Mouse (Mus musculus) forebrain, embryonic 13.5 days (tissue): ENCODE data around the gene Rftn2. TPM values are rescaled to one million over a fixed set of nuclear protein-coding genes. Genes with fewer than 3 reads are reported as not detected.

Experiments
- ATAC-seq: fragments of 200-750 bp; cut with Nextera tagmentation; 2 replicates; pipeline ENCODE4 v1.8.0; 2017
- H3K27ac ChIP-seq: fragments of 300-500 bp; sonication (generic); 2 replicates; pipeline ENCODE4 v1.5.1; 2015; ENCODE audit warnings: inconsistent platforms, mild to moderate bottlenecking, moderate library complexity
- H3K27me3 ChIP-seq: fragments of 300-500 bp; sonication (generic); 2 replicates; pipeline ENCODE4 v1.6.1; 2015; ENCODE audit warnings: mild to moderate bottlenecking, inconsistent platforms
- H3K36me3 ChIP-seq: fragments of 300-500 bp; sonication (generic); 2 replicates; pipeline ENCODE4 v1.6.1; 2015; ENCODE audit warnings: mild to moderate bottlenecking, inconsistent platforms; ENCODE audit not compliant: poor library complexity, severe bottlenecking
- H3K4me1 ChIP-seq: fragments of 300-500 bp; sonication (generic); 2 replicates; pipeline ENCODE4 v1.6.1; 2015; ENCODE audit warnings: inconsistent platforms
- H3K4me2 ChIP-seq: fragments of 300-500 bp; sonication (generic); 2 replicates; pipeline ENCODE4 v1.6.1; 2015; ENCODE audit warnings: inconsistent platforms, mild to moderate bottlenecking, moderate library complexity
- H3K4me3 ChIP-seq: fragments of 300-500 bp; sonication (generic); 2 replicates; pipeline ENCODE4 v1.5.1; 2015; ENCODE audit warnings: mild to moderate bottlenecking, inconsistent platforms
- H3K9ac ChIP-seq: fragments of 300-500 bp; sonication (generic); 2 replicates; pipeline ENCODE4 v1.6.1; 2015; ENCODE audit warnings: mild to moderate bottlenecking, inconsistent platforms
- H3K9me3 ChIP-seq: fragments of 300-500 bp; sonication (generic); replicated peaks from 2 replicates; pipeline ENCODE4 v1.6.1; 2016; ENCODE audit warnings: inconsistent platforms
- WGBS: fragments of 180-500 bp; shearing (Covaris S2); methylation state at CpG from one replicate; pipeline ENCODE4 v1.1.7; 2015; 5-methylcytosine and 5-hydroxymethylcytosine counted together
- polyA plus RNA-seq: library from polyadenylated mRNA; unstranded; fragments of >200 nt; fragmentation: Nextera tagmentation; extraction: Ambion mirVana; gene quantifications from 2 replicates; pipeline ENCODE4 v1.2.1, GENCODE M21; 2015

The Rftn2 gene
- polyA plus RNA-seq, 1 experiment from 2014 or later, result 11.1 TPM

DNA sequence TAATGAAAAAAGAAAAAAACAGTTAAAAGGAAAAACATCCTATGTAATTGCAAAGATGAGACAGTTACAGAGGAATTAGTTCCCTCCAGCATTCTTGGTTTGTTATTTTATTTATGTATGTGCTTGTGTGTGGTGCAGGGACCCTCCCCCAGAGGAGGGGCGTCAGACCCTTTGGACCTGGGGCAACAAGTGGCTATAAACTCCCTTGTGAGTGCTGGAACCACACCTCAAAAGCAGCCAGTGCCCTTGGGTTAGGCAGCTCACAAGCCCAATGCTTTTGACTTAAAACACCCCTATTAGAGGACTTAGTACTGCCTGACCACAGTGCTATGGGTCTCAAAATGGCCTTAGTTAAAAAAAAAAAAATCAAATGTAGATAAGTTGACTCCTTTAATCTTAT lies 794 bp upstream of the Rftn2 start:
- H3K4me2 ChIP-seq, result 0 out of 2 replicates have a peak overlapping the region, but pooled peaks have one; percentile 7
- H3K4me1 ChIP-seq, result peaks cover 29% of the 10 kb centered on the region
- no peak for ATAC-seq
- no peaks in the 10 kb centered on the region for H3K36me3 ChIP-seq
- no peak overlapping the region for H3K4me3 ChIP-seq
- no peak overlapping the region for H3K9ac ChIP-seq
- no peaks in the 10 kb centered on the region for H3K27me3 ChIP-seq
- WGBS, result 47% methylated on average over 1 of the region's 1 CpGs
- no peaks in the 10 kb centered on the region for H3K9me3 ChIP-seq
- H3K27ac ChIP-seq, result no peak overlapping the region

DNA sequence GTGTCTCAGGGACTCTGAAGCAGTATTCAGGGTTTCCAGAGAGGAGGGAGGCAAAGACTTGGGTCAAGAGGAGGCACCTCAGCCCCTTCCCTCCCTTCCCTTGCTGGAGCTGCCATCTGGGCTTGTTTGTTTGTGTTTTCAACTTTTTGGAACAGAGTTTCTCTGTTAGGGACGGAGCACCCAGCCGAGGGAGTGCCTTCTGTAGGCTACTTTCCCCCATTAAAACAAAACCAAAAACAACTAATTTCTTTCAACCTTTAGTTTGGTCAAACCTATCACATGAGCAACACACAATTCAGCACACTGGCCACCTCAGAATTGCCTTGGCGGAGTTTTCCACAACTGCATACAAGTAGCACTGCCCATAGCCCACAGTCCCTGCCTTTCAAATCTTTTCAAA lies 1.2 kb downstream of the Rftn2 start:
- Histone ChIP-seq H3K27ac (peak overlapping the region; percentile 35), H3K27me3 (no peaks in the 10 kb centered on the region), H3K36me3 (no peaks in the 10 kb centered on the region), H3K4me3 (peak overlapping the region; percentile 48), H3K4me2 (peak overlapping the region; percentile 68), H3K4me1 (peaks cover 44% of the 10 kb centered on the region), H3K9ac (peak overlapping the region; percentile 54), H3K9me3 (no peaks in the 10 kb centered on the region)
- peak; percentile 43; the same call in 1 of the 2 replicates for ATAC-seq
- WGBS, result 15% methylated on average over 3 of the region's 3 CpGs

DNA sequence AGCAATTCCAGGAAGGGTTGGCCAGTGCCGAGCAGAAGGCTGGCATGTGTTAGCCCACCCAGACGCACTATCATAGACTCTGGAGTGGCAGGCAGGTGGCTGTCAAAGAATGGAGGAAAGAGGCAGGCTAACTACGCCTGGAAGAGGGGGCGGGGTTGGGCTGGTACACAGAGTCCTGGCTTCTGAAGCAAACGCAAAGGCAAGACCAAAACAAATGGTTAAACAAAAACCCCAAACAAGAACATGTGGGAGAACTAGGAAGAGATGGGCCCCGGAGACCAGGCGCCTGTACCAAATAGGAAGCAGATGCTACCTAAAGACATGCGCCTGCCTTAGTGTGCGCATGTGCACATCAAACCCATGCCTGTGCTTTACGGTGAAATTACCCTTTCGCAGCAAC lies 2.5 kb downstream of the Rftn2 start:
- peak; percentile 83 for ATAC-seq
- H3K4me2 ChIP-seq, result peak overlapping the region; percentile 68
- H3K9me3 ChIP-seq, result no peaks in the 10 kb centered on the region
- no peak overlapping the region for H3K4me3 ChIP-seq
- H3K36me3 ChIP-seq, result no peaks in the 10 kb centered on the region
- H3K9ac ChIP-seq, result no peak overlapping the region
- WGBS, result 52% methylated on average over 11 of the region's 11 CpGs
- H3K27me3 ChIP-seq, result no peaks in the 10 kb centered on the region
- peak overlapping the region; percentile 44; the same call in 1 of the 2 replicates for H3K27ac ChIP-seq
- H3K4me1 ChIP-seq, result peaks cover 44% of the 10 kb centered on the region

DNA sequence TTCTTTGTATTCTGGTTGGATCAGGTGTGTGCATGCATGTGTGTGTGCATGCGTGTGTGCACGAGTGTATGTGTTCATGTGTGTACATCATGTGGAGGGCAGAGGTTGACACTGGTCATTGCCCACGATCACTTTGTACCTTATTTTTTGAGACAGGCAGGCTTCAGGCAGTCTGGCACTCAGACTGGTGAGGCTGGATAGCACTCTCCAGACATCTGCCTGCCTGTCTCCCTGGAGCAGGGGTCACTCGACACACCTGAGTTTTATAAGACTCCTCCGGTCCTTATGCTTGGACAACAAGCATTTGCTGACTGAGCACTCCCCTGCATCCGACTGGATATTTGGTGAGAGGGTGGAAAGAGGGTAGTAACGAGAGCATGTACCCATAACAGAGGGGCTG lies 3.6 kb downstream of the Rftn2 start:
- H3K9me3 ChIP-seq, result no peaks in the 10 kb centered on the region
- no peak overlapping the region for H3K4me3 ChIP-seq
- H3K4me1 ChIP-seq, result peaks cover 44% of the 10 kb centered on the region
- H3K27ac ChIP-seq, result no peak overlapping the region
- H3K36me3 ChIP-seq, result no peaks in the 10 kb centered on the region
- 89% methylated on average over 7 of the region's 7 CpGs for WGBS
- ATAC-seq, result no peak
- no peak overlapping the region for H3K4me2 ChIP-seq
- no peak overlapping the region for H3K9ac ChIP-seq
- H3K27me3 ChIP-seq, result no peaks in the 10 kb centered on the region

DNA sequence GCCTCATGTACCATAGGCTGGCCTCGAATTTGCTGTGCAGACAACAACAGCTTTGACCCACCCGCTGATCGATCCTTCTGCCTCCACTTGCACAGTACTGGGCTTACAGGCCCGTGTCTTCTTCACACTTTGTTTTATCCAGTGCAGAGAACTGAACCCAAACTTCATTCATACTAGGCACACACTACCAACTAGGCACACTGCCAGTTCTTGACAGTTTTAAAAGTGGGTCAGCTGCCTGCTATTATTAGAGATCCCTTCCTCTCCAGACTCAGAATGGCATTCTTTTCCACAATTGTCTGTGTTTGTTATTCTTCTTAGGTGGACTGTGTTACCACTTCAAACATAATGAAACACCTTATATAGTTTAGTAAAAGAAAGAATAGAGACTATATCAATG lies 5.2 kb downstream of the Rftn2 start:
- H3K4me1 ChIP-seq, result peaks cover 48% of the 10 kb centered on the region
- no peak overlapping the region for H3K4me3 ChIP-seq
- H3K4me2 ChIP-seq, result no peak overlapping the region
- no peak for ATAC-seq
- H3K36me3 ChIP-seq, result no peaks in the 10 kb centered on the region
- H3K27me3 ChIP-seq, result no peaks in the 10 kb centered on the region
- H3K27ac ChIP-seq, result no peak overlapping the region
- no peaks in the 10 kb centered on the region for H3K9me3 ChIP-seq
- 61% methylated on average over 4 of the region's 4 CpGs for WGBS
- H3K9ac ChIP-seq, result no peak overlapping the region

DNA sequence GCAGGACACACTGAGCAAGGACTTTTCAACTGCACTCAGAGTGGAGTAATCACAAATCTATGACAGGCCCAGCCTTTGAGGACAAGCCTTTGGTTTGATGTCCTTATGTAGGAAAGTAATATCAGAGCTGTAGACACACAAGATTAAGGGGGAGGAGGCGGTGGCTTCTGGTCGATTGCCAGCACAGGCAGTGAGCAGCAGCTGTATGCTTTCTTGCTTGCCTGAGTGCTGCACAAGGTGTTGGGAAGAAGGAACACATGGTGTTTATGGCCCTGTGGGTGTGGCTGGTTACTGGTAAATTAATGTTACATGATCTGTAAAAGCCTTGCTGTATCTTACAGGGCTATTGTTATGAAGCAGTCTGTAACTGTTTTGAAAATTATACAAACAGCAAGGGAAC lies 9.4 kb downstream of the Rftn2 start:
- Histone ChIP-seq H3K4me1 (peaks cover 22% of the 10 kb centered on the region), H3K27me3 (no peaks in the 10 kb centered on the region), H3K4me3 (no peak overlapping the region), H3K36me3 (no peaks in the 10 kb centered on the region), H3K9ac (no peak overlapping the region), H3K9me3 (no peaks in the 10 kb centered on the region), H3K4me2 (no peak overlapping the region), H3K27ac (no peak overlapping the region)
- no peak for ATAC-seq
- 72% methylated on average over 2 of the region's 2 CpGs for WGBS

DNA sequence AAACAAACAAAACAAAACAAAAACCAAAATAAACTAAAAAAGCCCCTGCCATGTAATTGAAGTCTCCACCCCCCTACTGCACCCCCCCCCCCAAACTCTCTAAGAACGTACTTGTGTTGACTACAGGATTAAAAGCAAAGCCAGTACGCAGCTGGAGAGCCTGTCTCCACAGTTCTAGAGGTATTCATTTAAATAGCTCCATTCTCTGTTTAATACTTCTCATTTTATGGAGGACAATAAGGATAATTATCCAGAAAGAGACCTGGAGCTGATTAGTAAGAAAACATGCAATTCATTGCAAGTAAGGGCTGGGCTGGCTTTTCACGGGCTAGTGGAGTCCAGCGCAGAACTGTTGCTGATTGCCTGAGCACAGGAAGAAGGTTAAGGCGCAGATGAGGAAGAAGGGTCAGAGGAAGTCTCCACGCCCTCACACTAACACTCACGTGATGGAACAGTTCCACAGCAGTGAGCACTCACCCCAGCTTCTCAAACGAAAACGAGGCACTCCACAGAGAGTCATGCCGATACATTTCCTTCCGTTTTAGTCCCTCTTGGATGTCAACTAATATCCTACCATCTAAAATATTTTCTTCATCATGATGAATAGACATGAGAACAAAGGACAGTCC lies 11.3 kb downstream of the Rftn2 start:
- Histone ChIP-seq H3K27ac (no peak overlapping the region), H3K4me3 (no peak overlapping the region), H3K27me3 (no peaks in the 10 kb centered on the region), H3K9ac (no peak overlapping the region), H3K9me3 (no peaks in the 10 kb centered on the region), H3K36me3 (no peaks in the 10 kb centered on the region), H3K4me2 (no peak overlapping the region), H3K4me1 (0 out of 2 replicates have a peak, but pooled peaks cover 8% of the 10 kb centered on the region)
- peak; percentile 33; the same call in 1 of the 2 replicates for ATAC-seq
- WGBS, result 40% methylated on average over 11 of the region's 11 CpGs

DNA sequence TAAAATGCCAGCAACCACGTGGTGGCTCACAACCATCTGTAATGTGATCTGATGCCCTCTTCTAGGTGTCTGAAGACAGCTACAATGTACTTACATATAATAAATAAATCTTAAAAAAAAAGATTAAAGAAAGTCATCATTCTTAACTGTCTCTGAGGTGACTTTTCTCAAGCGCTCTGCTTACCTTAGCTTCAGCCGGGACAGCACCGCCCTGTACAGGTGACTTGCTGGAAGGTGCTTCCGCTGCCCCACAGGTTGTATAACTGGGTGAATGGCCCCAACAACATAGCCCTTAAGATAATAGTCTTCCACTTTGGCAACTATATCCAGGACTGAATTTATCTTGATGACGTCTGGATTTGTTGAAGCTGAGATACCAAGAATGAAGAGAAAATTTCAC lies 12.6 kb downstream of the Rftn2 start:
- no peaks in the 10 kb centered on the region for H3K9me3 ChIP-seq
- no peak overlapping the region for H3K9ac ChIP-seq
- 0 out of 2 replicates have a peak, but pooled peaks cover 8% of the 10 kb centered on the region for H3K4me1 ChIP-seq
- no peak overlapping the region for H3K4me3 ChIP-seq
- H3K27ac ChIP-seq, result no peak overlapping the region
- H3K27me3 ChIP-seq, result no peaks in the 10 kb centered on the region
- no peak for ATAC-seq
- WGBS, result 89% methylated on average over 6 of the region's 6 CpGs
- no peaks in the 10 kb centered on the region for H3K36me3 ChIP-seq
- no peak overlapping the region for H3K4me2 ChIP-seq

DNA sequence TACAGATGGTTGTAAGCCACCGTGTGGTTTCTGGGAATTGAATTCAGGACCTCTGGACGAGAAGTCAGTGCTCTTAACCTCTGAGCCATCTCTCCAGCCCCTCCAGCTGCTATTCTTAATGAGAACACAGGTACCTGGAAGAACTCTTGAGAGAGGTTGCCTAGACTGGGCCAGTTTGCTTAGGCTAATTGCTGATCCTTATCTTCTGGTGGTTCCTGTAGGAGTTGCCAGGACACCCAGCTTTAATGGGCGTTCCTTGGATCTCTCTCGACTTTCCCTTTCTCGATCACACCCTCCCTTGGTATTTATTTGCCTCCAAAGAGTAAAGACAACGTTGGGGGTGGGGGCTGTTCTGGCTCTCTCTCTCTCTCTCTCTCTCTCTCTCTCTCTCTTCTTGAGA lies 13.1 kb downstream of the Rftn2 start:
- no peak overlapping the region for H3K9ac ChIP-seq
- no peak overlapping the region for H3K4me3 ChIP-seq
- no peaks in the 10 kb centered on the region for H3K27me3 ChIP-seq
- 0 out of 2 replicates have a peak, but pooled peaks cover 8% of the 10 kb centered on the region for H3K4me1 ChIP-seq
- H3K27ac ChIP-seq, result no peak overlapping the region
- H3K36me3 ChIP-seq, result no peaks in the 10 kb centered on the region
- 83% methylated on average over 6 of the region's 6 CpGs for WGBS
- ATAC-seq, result no peak
- no peak overlapping the region for H3K4me2 ChIP-seq
- no peaks in the 10 kb centered on the region for H3K9me3 ChIP-seq

DNA sequence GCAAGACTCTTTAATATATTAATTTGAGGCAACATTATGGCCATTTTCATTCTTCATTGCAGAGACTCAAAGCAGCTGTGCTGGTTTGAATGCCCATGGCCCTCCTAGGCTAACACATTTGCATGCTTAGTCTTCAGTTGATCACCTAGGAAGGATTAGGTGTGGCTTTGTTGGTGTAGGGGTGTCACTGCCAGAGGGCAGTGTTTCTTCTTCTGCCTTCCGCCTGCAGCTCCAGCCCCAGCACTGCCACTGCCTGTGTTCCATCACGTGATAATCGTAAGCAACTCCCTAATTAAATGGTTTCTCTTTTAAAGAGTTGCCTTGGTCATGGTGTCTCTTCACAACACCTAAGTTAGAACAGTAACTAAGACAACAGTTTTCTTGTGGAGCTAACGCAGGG lies 13.8 kb downstream of the Rftn2 start:
- 0 out of 2 replicates have a peak, but pooled peaks cover 8% of the 10 kb centered on the region for H3K4me1 ChIP-seq
- H3K4me2 ChIP-seq, result no peak overlapping the region
- no peaks in the 10 kb centered on the region for H3K27me3 ChIP-seq
- no peak overlapping the region for H3K4me3 ChIP-seq
- 85% methylated on average over 4 of the region's 4 CpGs for WGBS
- H3K27ac ChIP-seq, result no peak overlapping the region
- no peaks in the 10 kb centered on the region for H3K36me3 ChIP-seq
- ATAC-seq, result no peak
- no peak overlapping the region for H3K9ac ChIP-seq
- H3K9me3 ChIP-seq, result no peaks in the 10 kb centered on the region

DNA sequence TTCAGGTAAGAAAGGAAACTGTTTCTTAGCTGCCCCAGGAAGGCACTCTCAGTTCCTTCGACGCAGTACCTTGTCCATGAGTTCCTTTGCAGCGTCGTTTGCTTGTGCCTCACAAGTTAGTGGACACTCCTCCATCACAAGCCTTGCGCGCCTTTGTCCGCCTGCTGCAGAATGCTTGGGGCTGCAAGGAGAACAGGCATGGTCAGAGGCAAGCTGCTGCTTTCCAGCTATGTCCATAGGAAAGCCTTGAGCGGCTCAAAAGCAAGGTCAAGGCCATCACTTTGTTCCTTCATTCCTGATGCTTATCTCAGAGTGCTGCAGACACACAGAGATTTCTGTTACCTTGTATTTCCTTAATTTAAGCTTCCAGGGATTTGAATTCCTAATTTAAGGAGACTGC lies 15.5 kb downstream of the Rftn2 start:
- 78% methylated on average over 8 of the region's 8 CpGs for WGBS
- no peaks in the 10 kb centered on the region for H3K9me3 ChIP-seq
- no peaks in the 10 kb centered on the region for H3K27me3 ChIP-seq
- H3K9ac ChIP-seq, result no peak overlapping the region
- H3K27ac ChIP-seq, result no peak overlapping the region
- no peak overlapping the region for H3K4me3 ChIP-seq
- peaks cover 4% of the 10 kb centered on the region; the same call in 1 of the 2 replicates for H3K4me1 ChIP-seq
- no peak for ATAC-seq
- H3K36me3 ChIP-seq, result no peaks in the 10 kb centered on the region
- no peak overlapping the region for H3K4me2 ChIP-seq

DNA sequence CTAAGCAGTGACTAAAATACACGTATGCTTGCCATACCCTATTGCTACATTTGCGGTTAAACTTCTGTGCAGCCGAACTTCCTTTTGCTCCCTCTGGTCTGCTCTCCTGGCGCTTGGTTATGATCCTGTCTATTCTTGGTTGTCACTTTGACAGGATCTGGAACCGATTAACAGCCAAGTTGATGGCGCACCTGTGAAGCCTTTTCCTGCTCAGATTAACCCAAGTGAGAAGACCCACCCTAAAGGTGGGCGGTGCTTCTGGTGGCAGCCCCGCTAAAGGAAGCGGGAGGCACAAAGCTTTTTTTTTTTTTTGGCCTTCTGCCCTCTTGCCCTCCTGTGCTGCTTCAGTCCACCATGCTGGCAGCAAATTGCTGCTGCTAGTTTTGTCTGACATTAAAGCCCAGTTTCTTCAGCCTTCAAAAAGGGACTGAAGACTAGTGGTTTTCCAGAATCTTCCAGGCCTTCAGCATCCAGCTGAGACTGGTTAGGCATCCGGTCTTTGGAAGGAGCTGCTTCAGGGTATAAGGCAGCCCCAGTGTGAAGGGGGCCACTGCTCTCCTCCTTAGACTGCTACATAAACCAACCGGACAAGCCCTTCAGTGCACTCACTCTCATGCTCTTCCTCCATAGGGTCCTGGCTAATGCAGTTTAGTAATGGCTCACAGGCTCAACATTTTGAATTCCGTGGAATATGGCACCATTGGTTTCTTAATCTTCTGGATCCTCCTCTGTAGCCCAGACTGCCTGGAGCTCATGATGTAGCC lies 16.2 kb downstream of the Rftn2 start:
- no peaks in the 10 kb centered on the region for H3K27me3 ChIP-seq
- H3K4me1 ChIP-seq, result peaks cover 7% of the 10 kb centered on the region; the same call in 1 of the 2 replicates
- H3K9ac ChIP-seq, result no peak overlapping the region
- 51% methylated on average over 12 of the region's 12 CpGs for WGBS
- no peaks in the 10 kb centered on the region for H3K9me3 ChIP-seq
- no peak overlapping the region for H3K27ac ChIP-seq
- H3K36me3 ChIP-seq, result no peaks in the 10 kb centered on the region
- no peak overlapping the region for H3K4me3 ChIP-seq
- H3K4me2 ChIP-seq, result no peak overlapping the region
- no peak for ATAC-seq
